Mouse (Mus musculus) large intestine, adult 2 months (tissue): ENCODE data around the gene Sall2. TPM values are rescaled to one million over a fixed set of nuclear protein-coding genes. Genes with fewer than 3 reads are reported as not detected.
"Not testable (repeated sequence)": the region's sequence is repeated elsewhere in the genome, so short reads cannot be mapped to it uniquely, and the experiment has no call there.

Experiments
- DNase-seq: peaks from one replicate; pipeline ENCODE4 v3.0.0-alpha.2; 2012; ENCODE audit warnings: low read depth, low spot score
- WGBS: fragments of 180-500 bp; shearing (Covaris S2); methylation state at CpG from one replicate; pipeline ENCODE4 v1.1.7; 2018; 5-methylcytosine and 5-hydroxymethylcytosine counted together
- polyA plus RNA-seq: library from polyadenylated mRNA; depleted of rRNA; stranded (reverse); fragments of >200 nt; gene quantifications from 2 replicates; pipeline ENCODE4 v1.2.3, GENCODE M21; 2012; rRNA removed

Gene Sall2
- polyA plus RNA-seq, 1 experiment, result 1.0 TPM

GRCm38 (mm10) chr14:52304644-52305271 lies 23.8 kb downstream of the Sall2 start, which contains the start of gene Mettl3:
Gene Mettl3 (minus strand): TSS chr14:52305128.
- peak; percentile 86 for DNase-seq
- under 1% methylated on average over 46 of the region's 46 CpGs for WGBS

- WGBS, result 77% methylated on average over 3 of the region's 3 CpGs
- not testable (repeated sequence) for DNase-seq
Measured at GRCm38 (mm10) chr14:52303517-52303916, 25.0 kb downstream of the Sall2 start.

- DNase-seq, result no peak
- 66% methylated on average over 6 of the region's 6 CpGs for WGBS
Measured at GRCm38 (mm10) chr14:52295558-52296264, 32.9 kb downstream of the Sall2 start.

GRCm38 (mm10) chr14:52284191-52284590 lies 44.4 kb downstream of the Sall2 start:
- 83% methylated on average over 3 of the region's 3 CpGs for WGBS
- DNase-seq, result no peak

GRCm38 (mm10) chr14:52283629-52284028 lies 44.9 kb downstream of the Sall2 start:
- WGBS, result 93% methylated on average over 5 of the region's 5 CpGs
- DNase-seq, result no peak

- no peak for DNase-seq
Measured at GRCm38 (mm10) chr14:52279747-52280120, 48.8 kb downstream of the Sall2 start.

GRCm38 (mm10) chr14:52278932-52279746 lies 49.4 kb downstream of the Sall2 start, which contains the start of the genes Tox4 and Rab2b:
Gene Tox4 (plus strand): TSS chr14:52279146.
Gene Rab2b (minus strand): TSS chr14:52279545.
- DNase-seq, result peak; percentile 100
- under 1% methylated on average over 66 of the region's 66 CpGs for WGBS

More at GRCm38 (mm10) chr14:52279747-52280120, 48.8 kb downstream of the Sall2 start:
- WGBS, result 1% methylated on average over 21 of the region's 21 CpGs

GRCm38 (mm10) chr14:52277210-52277609 lies 51.4 kb downstream of the Sall2 start:
- 93% methylated on average over 4 of the region's 4 CpGs for WGBS
- DNase-seq, result no peak

- WGBS, result 77% methylated on average over 3 of the region's 3 CpGs
- no peak for DNase-seq
Measured at GRCm38 (mm10) chr14:52272781-52273180, 55.8 kb downstream of the Sall2 start.

Other genes with a start within 250 kb of the Sall2 start
- gene Hnrnpc, start 224.7 kb downstream of the Sall2 start, polyA plus RNA-seq, result 83.7 and 86.7 TPM in 2 replicates
- gene Rpgrip1, start 218.1 kb downstream of the Sall2 start, polyA plus RNA-seq, result 0.84 and 1.6 TPM in 2 replicates
- 10.9 and 11.5 TPM in 2 replicates for gene Supt16, start 131.3 kb downstream of the Sall2 start, polyA plus RNA-seq
- 20.0 and 23.9 TPM in 2 replicates for gene Chd8, start 71.0 kb downstream of the Sall2 start, polyA plus RNA-seq
- 21.6 and 28.6 TPM in 2 replicates for gene Tox4, start 49.6 kb downstream of the Sall2 start, polyA plus RNA-seq
- gene Rab2b, start 49.2 kb downstream of the Sall2 start, polyA plus RNA-seq, result 3.6 and 4.8 TPM in 2 replicates
- 14.1 and 14.4 TPM in 2 replicates for gene Mettl3, start 23.6 kb downstream of the Sall2 start, polyA plus RNA-seq
- not detected in 2 replicates for gene Olfr1513, start 27.6 kb upstream of the Sall2 start, polyA plus RNA-seq
- not detected in 2 replicates for gene Olfr1512, start 50.4 kb upstream of the Sall2 start, polyA plus RNA-seq
- not detected in 2 replicates for gene Olfr1511, start 68.6 kb upstream of the Sall2 start, polyA plus RNA-seq
- not detected in 2 replicates for gene Olfr1510, start 85.6 kb upstream of the Sall2 start, polyA plus RNA-seq
- gene Olfr1509, start 114.2 kb upstream of the Sall2 start, polyA plus RNA-seq, result not detected in 2 replicates
- gene Olfr1508, start 138.7 kb upstream of the Sall2 start, polyA plus RNA-seq, result not detected in 2 replicates
- gene Olfr1507, start 167.0 kb upstream of the Sall2 start, polyA plus RNA-seq, result not detected in 2 replicates